Mouse (Mus musculus) myocyte (in vitro differentiated cells): ENCODE data around the gene Arhgap15.

Experiments used
- MAX ChIP-seq: IDR thresholded peaks from one replicate; pipeline ENCODE4 v1.6.1; 2011; ENCODE audit warnings: low read depth, mild to moderate bottlenecking, control low read depth
- POLR2A ChIP-seq: IDR thresholded peaks from one replicate; pipeline ENCODE4 v1.6.1; 2011; ENCODE audit warnings: low read depth, mild to moderate bottlenecking, control low read depth, moderate library complexity; ENCODE audit not compliant: insufficient read length
- POLR2AphosphoS2 ChIP-seq: IDR thresholded peaks from one replicate; pipeline ENCODE4 v1.6.1; 2011; ENCODE audit warnings: low read depth, control low read depth; ENCODE audit not compliant: insufficient read length
- REST ChIP-seq: IDR thresholded peaks from one replicate; pipeline ENCODE4 v1.6.1; 2011; ENCODE audit warnings: mild to moderate bottlenecking, control low read depth, moderate library complexity; ENCODE audit not compliant: insufficient read depth, insufficient read length

GRCm38 (mm10) chr2:44123246-44123645, 374.6 kb downstream of the Arhgap15 start:
- TF ChIP-seq REST (no peak), POLR2AphosphoS2 (no peak), POLR2A (no peak), MAX (no peak)
